In the genomic region with DNA sequence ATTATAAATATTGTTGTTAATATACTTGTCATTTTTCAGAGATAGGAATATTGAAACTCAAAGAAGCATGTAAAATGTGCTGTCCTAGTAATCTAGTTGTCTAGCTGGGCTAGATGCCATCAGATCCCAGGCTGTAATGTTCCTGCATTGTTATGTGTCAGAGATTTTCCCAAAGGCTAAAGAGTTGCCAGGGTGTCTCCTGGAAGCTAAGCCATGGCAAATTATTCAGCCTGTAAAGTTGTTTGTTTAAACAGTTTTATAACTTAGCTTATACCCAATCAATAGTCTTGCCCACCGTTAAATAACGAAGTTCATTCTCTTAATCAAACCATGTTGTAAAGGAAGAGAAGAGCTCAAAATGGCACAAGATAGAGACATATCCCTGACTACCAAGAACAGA, we compare ENCODE assay signal across 15 mouse cellular contexts.
A peak's percentile ranks its signal among the peaks of the same experiment; 100 is the strongest.
DNase-seq lines count a peak whose midpoint lies in the region; ATAC-seq and TF ChIP-seq lines count a peak whose summit lies in the region.
"Had no signal": no experiment of that assay in that cellular context is flagged by ENCODE, and none has a peak within 500 bp of the region (broad histone marks: within the 10 kb centered on the region; RNA-seq: fewer than 3 reads in every experiment).

No protein-coding gene starts in this region.

- ATAC-seq in forebrain, embryonic 14.5 days: no peak
- no peak for ATAC-seq in forebrain, embryonic 15.5 days (replicated peaks)
- no peak for ATAC-seq in kidney, postnatal 0 days (replicated peaks; ENCODE audit: low FRiP score, low read depth)
- ATAC-seq in neural tube, embryonic 13.5 days (ENCODE audit: low read depth): peak; percentile 66; the same call in 1 of the 2 replicates
- ATAC-seq: intestine, postnatal 0 days had no signal

- H3K4me2 ChIP-seq in forebrain, embryonic 14.5 days (ENCODE audit: low read length): no peak overlapping the region
- H3K4me2 ChIP-seq in forebrain, embryonic 15.5 days (replicated peaks): no peak overlapping the region
- H3K4me2 ChIP-seq in kidney, postnatal 0 days (ENCODE audit: low read length): no peak overlapping the region
- H3K4me2 ChIP-seq in neural tube, embryonic 13.5 days: no peak overlapping the region
- H3K4me2 ChIP-seq: embryonic facial prominence, embryonic 12.5 days; kidney, embryonic 15.5 days; limb, embryonic 15.5 days had no signal

- no peak overlapping the region for H3K9ac ChIP-seq in forebrain, embryonic 14.5 days (ENCODE audit: low read length)
- H3K9ac ChIP-seq in forebrain, embryonic 15.5 days (replicated peaks): no peak overlapping the region
- no peak overlapping the region for H3K9ac ChIP-seq in kidney, postnatal 0 days (ENCODE audit: low read depth, low read length)
- H3K9ac ChIP-seq in neural tube, embryonic 13.5 days: no peak overlapping the region
- H3K9ac ChIP-seq: embryonic facial prominence, embryonic 12.5 days; forebrain, embryonic 13.5 days; kidney, embryonic 15.5 days; limb, embryonic 15.5 days had no signal

- no peak for TF ChIP-seq POLR2A in brain, embryonic 14.5 days (IDR thresholded peaks at IDR 0.05; ENCODE audit: borderline replicate concordance, extremely low read depth, insufficient read depth, insufficient read length, poor library complexity, severe bottlenecking)

- DNase-seq in forebrain, embryonic 14.5 days (ENCODE audit: low spot score): peak; percentile 16
- DNase-seq in kidney, postnatal 0 days (ENCODE audit: low spot score): peak; percentile 11
- DNase-seq in kidney, adult 11 months: no peak
- peak; percentile 47 for DNase-seq in brain, embryonic 14.5 days (ENCODE audit: low read depth)
- DNase-seq in urinary bladder, postnatal 10 days (ENCODE audit: low spot score): no peak

- H3K9me3 ChIP-seq in forebrain, embryonic 14.5 days (replicated peaks; ENCODE audit: control insufficient read depth, low read length): no peaks in the 10 kb centered on the region
- H3K9me3 ChIP-seq in forebrain, embryonic 15.5 days: no peaks in the 10 kb centered on the region
- no peaks in the 10 kb centered on the region for H3K9me3 ChIP-seq in kidney, postnatal 0 days (replicated peaks; ENCODE audit: low read length)
- no peaks in the 10 kb centered on the region for H3K9me3 ChIP-seq in neural tube, embryonic 13.5 days
- H3K9me3 ChIP-seq: embryonic facial prominence, embryonic 12.5 days; forebrain, embryonic 13.5 days; kidney, embryonic 15.5 days; limb, embryonic 15.5 days had no signal

- H3K4me3 ChIP-seq in forebrain, embryonic 14.5 days (ENCODE audit: low read depth, low read length): no peak overlapping the region
- no peak overlapping the region for H3K4me3 ChIP-seq in forebrain, embryonic 15.5 days
- H3K4me3 ChIP-seq in kidney, postnatal 0 days (replicated peaks; ENCODE audit: low read depth, low read length): no peak overlapping the region
- H3K4me3 ChIP-seq in neural tube, embryonic 13.5 days: no peak overlapping the region
- H3K4me3 ChIP-seq: embryonic facial prominence, embryonic 12.5 days; erythroblast, embryonic 14.5 days; forebrain, embryonic 13.5 days; kidney, embryonic 15.5 days; limb, embryonic 15.5 days; myocyte had no signal

- WGBS in forebrain, embryonic 14.5 days: 56% methylated on average over 2 of the region's 2 CpGs
- 57% methylated on average over 2 of the region's 2 CpGs for WGBS in forebrain, embryonic 15.5 days
- 89% methylated on average over 2 of the region's 2 CpGs for WGBS in kidney, postnatal 0 days
- 66% methylated on average over 2 of the region's 2 CpGs for WGBS in neural tube, embryonic 13.5 days

- H3K4me1 ChIP-seq in forebrain, embryonic 14.5 days (ENCODE audit: control insufficient read depth, insufficient read depth, low read length): no peaks in the 10 kb centered on the region
- peaks cover 8% of the 10 kb centered on the region for H3K4me1 ChIP-seq in forebrain, embryonic 15.5 days
- H3K4me1 ChIP-seq in kidney, postnatal 0 days (replicated peaks; ENCODE audit: insufficient read depth, low read length): no peaks in the 10 kb centered on the region
- peaks cover 15% of the 10 kb centered on the region for H3K4me1 ChIP-seq in neural tube, embryonic 13.5 days (replicated peaks)
- H3K4me1 ChIP-seq: embryonic facial prominence, embryonic 12.5 days had no signal

- H3K36me3 ChIP-seq in forebrain, embryonic 14.5 days (ENCODE audit: control insufficient read depth, insufficient read depth, low read length): no peaks in the 10 kb centered on the region
- H3K36me3 ChIP-seq in forebrain, embryonic 15.5 days: no peaks in the 10 kb centered on the region
- H3K36me3 ChIP-seq in kidney, postnatal 0 days (ENCODE audit: insufficient read depth, low read length): no peaks in the 10 kb centered on the region
- H3K36me3 ChIP-seq in neural tube, embryonic 13.5 days: no peaks in the 10 kb centered on the region
- H3K36me3 ChIP-seq: embryonic facial prominence, embryonic 12.5 days; kidney, embryonic 15.5 days; limb, embryonic 15.5 days had no signal

- no peak overlapping the region for H3K27ac ChIP-seq in forebrain, embryonic 14.5 days (ENCODE audit: low read depth, low read length)
- no peak overlapping the region for H3K27ac ChIP-seq in forebrain, embryonic 15.5 days (replicated peaks)
- 0 out of 2 replicates have a peak overlapping the region, but pooled peaks have one; percentile 22 for H3K27ac ChIP-seq in kidney, postnatal 0 days
- H3K27ac ChIP-seq in neural tube, embryonic 13.5 days (replicated peaks): 0 out of 2 replicates have a peak overlapping the region, but pooled peaks have one; percentile 9
- H3K27ac ChIP-seq: embryonic facial prominence, embryonic 12.5 days; forebrain, embryonic 13.5 days; kidney, embryonic 15.5 days; limb, embryonic 15.5 days; stomach, postnatal 0 days had no signal

- TF ChIP-seq CTCF in kidney, postnatal 0 days (IDR thresholded peaks at IDR 0.05; ENCODE audit: low read depth): no peak
- no peak for TF ChIP-seq CTCF in brain, embryonic 14.5 days (IDR thresholded peaks at IDR 0.05; ENCODE audit: borderline replicate concordance, extremely low read depth, insufficient read depth, insufficient read length)

- H3K27me3 ChIP-seq in forebrain, embryonic 14.5 days (replicated peaks; ENCODE audit: control insufficient read depth, insufficient read depth, low read length): no peaks in the 10 kb centered on the region
- no peaks in the 10 kb centered on the region for H3K27me3 ChIP-seq in forebrain, embryonic 15.5 days
- no peaks in the 10 kb centered on the region for H3K27me3 ChIP-seq in kidney, postnatal 0 days (ENCODE audit: insufficient read depth, low read length)
- no peaks in the 10 kb centered on the region for H3K27me3 ChIP-seq in neural tube, embryonic 13.5 days
- H3K27me3 ChIP-seq: embryonic facial prominence, embryonic 12.5 days; forebrain, embryonic 13.5 days; kidney, embryonic 15.5 days; limb, embryonic 15.5 days had no signal

Comparison
In these comparisons a context has a peak if more than half of its experiments do, and no peak if none do; other contexts are left out.
1. DNase-seq: peak in forebrain, embryonic 14.5 days (single experiment), kidney, postnatal 0 days (single experiment) and brain, embryonic 14.5 days (single experiment); none in kidney, adult 11 months (single experiment) and urinary bladder, postnatal 10 days (single experiment).
2. H3K27ac ChIP-seq: peak in kidney, postnatal 0 days (single experiment) and neural tube, embryonic 13.5 days (single experiment); none in forebrain, embryonic 14.5 days (single experiment) and forebrain, embryonic 15.5 days (single experiment).